Mouse (Mus musculus): ENCODE measurements around the gene Rabgap1.

Gene Rabgap1

GRCm38 (mm10) chr2:37516030-37516710 is 73.1 kb downstream of the Rabgap1 start, which contains the start of gene Gpr21:
Gene Gpr21, plus strand, starts transcription at chr2:37516332.
- DNase-seq = no peak

GRCm38 (mm10) chr2:37516922-37517462 is 73.9 kb downstream of the Rabgap1 start:
- peak; percentile 65 to 68 for DNase-seq

GRCm38 (mm10) chr2:37518561-37519285 is 75.6 kb downstream of the Rabgap1 start:
- DNase-seq = no peak

GRCm38 (mm10) chr2:37519286-37519640 is 76.2 kb downstream of the Rabgap1 start:
- no peak for DNase-seq

GRCm38 (mm10) chr2:37527587-37527986 is 84.5 kb downstream of the Rabgap1 start:
- no peak for DNase-seq

- no peak for DNase-seq
These were observed 86.3 kb downstream of the Rabgap1 start for GRCm38 (mm10) chr2:37529397-37529796.

- no peak for DNase-seq
These were observed 87.7 kb downstream of the Rabgap1 start for GRCm38 (mm10) chr2:37530766-37531165.

- DNase-seq = no peak
These were observed 88.6 kb downstream of the Rabgap1 start for GRCm38 (mm10) chr2:37531639-37532038.

- peak; percentile 38 to 42 for DNase-seq
These were observed 106.4 kb downstream of the Rabgap1 start for GRCm38 (mm10) chr2:37549346-37550012.

GRCm38 (mm10) chr2:37556366-37556765 is 113.3 kb downstream of the Rabgap1 start:
- no peak for DNase-seq

- DNase-seq = no peak
These were observed 122.5 kb downstream of the Rabgap1 start for GRCm38 (mm10) chr2:37565579-37565978.

GRCm38 (mm10) chr2:37566035-37566434 is 123.0 kb downstream of the Rabgap1 start:
- no peak for DNase-seq

- DNase-seq = no peak
These were observed 126.8 kb downstream of the Rabgap1 start for GRCm38 (mm10) chr2:37569888-37570287.

- DNase-seq = no peak
These were observed 127.6 kb downstream of the Rabgap1 start for GRCm38 (mm10) chr2:37570703-37571102.

GRCm38 (mm10) chr2:37572141-37572540 is 129.1 kb downstream of the Rabgap1 start:
- no peak for DNase-seq

- DNase-seq = peak; percentile 47 to 60
These were observed 133.6 kb downstream of the Rabgap1 start for GRCm38 (mm10) chr2:37576661-37577060.

- no peak for DNase-seq
These were observed 135.1 kb downstream of the Rabgap1 start for GRCm38 (mm10) chr2:37578185-37578584.

- no peak for DNase-seq
These were observed 144.8 kb downstream of the Rabgap1 start for GRCm38 (mm10) chr2:37587919-37588318.
